Mouse (Mus musculus): ENCODE data around the gene Gpr156.

Gene Gpr156

GRCm38 (mm10) chr16:37898790-37899189 is 17.5 kb upstream of the Gpr156 start:
- TF ChIP-seq CTCF (conservative IDR thresholded peaks at IDR 0.05; ENCODE audit: low read length) (no peak), POU5F1 (IDR thresholded peaks at IDR 0.05; ENCODE audit: borderline replicate concordance, low read length) (no peak), NANOG (IDR thresholded peaks at IDR 0.05; ENCODE audit: borderline replicate concordance, low read length) (no peak)

GRCm38 (mm10) chr16:37899357-37899756 is 16.9 kb upstream of the Gpr156 start:
- TF ChIP-seq POU5F1 (IDR thresholded peaks at IDR 0.05; ENCODE audit: borderline replicate concordance, low read length) (no peak), NANOG (IDR thresholded peaks at IDR 0.05; ENCODE audit: borderline replicate concordance, low read length) (no peak), CTCF (conservative IDR thresholded peaks at IDR 0.05; ENCODE audit: low read length) (no peak)
- H3K4me1 ChIP-seq (replicated peaks; ENCODE audit: low read depth, low read length) = no peaks in the 10 kb centered on the region
- no peaks in the 10 kb centered on the region for H3K9me3 ChIP-seq (ENCODE audit: low read length)
- no peak overlapping the region for H3K4me3 ChIP-seq (replicated peaks; ENCODE audit: low read length)
- no peaks in the 10 kb centered on the region for H3K27me3 ChIP-seq (ENCODE audit: insufficient read depth, low read length)
- no peaks in the 10 kb centered on the region for H3K36me3 ChIP-seq (ENCODE audit: insufficient read depth, low read length)

More at GRCm38 (mm10) chr16:37898790-37899189, 17.5 kb upstream of the Gpr156 start:
- H3K36me3 ChIP-seq (ENCODE audit: insufficient read depth, low read length) = no peaks in the 10 kb centered on the region
- H3K4me3 ChIP-seq (replicated peaks; ENCODE audit: low read length) = no peak overlapping the region
- no peaks in the 10 kb centered on the region for H3K4me1 ChIP-seq (replicated peaks; ENCODE audit: low read depth, low read length)
- no peaks in the 10 kb centered on the region for H3K9me3 ChIP-seq (ENCODE audit: low read length)
- H3K27me3 ChIP-seq (ENCODE audit: insufficient read depth, low read length) = no peaks in the 10 kb centered on the region

GRCm38 (mm10) chr16:37901318-37901717 is 15.0 kb upstream of the Gpr156 start:
- H3K36me3 ChIP-seq (ENCODE audit: insufficient read depth, low read length) = no peaks in the 10 kb centered on the region
- H3K4me3 ChIP-seq (replicated peaks; ENCODE audit: low read length) = no peak overlapping the region
- no peak for TF ChIP-seq CTCF (conservative IDR thresholded peaks at IDR 0.05; ENCODE audit: low read length)
- no peak for TF ChIP-seq NANOG (IDR thresholded peaks at IDR 0.05; ENCODE audit: borderline replicate concordance, low read length)
- TF ChIP-seq POU5F1 (IDR thresholded peaks at IDR 0.05; ENCODE audit: borderline replicate concordance, low read length) = no peak
- no peaks in the 10 kb centered on the region for H3K4me1 ChIP-seq (replicated peaks; ENCODE audit: low read depth, low read length)
- H3K27me3 ChIP-seq (ENCODE audit: insufficient read depth, low read length) = peaks cover under 1% of the 10 kb centered on the region; the same call in 1 of the 2 replicates
- H3K9me3 ChIP-seq (ENCODE audit: low read length) = no peaks in the 10 kb centered on the region

- no peak for TF ChIP-seq CTCF (conservative IDR thresholded peaks at IDR 0.05; ENCODE audit: low read length)
- no peak for TF ChIP-seq NANOG (IDR thresholded peaks at IDR 0.05; ENCODE audit: borderline replicate concordance, low read length)
- TF ChIP-seq POU5F1 (IDR thresholded peaks at IDR 0.05; ENCODE audit: borderline replicate concordance, low read length) = no peak
- Histone ChIP-seq H3K4me1 (replicated peaks; ENCODE audit: low read depth, low read length) (peaks cover 6% of the 10 kb centered on the region; the same call in 1 of the 2 replicates), H3K27me3 (ENCODE audit: insufficient read depth, low read length) (peaks cover 12% of the 10 kb centered on the region), H3K4me3 (replicated peaks; ENCODE audit: low read length) (no peak overlapping the region), H3K36me3 (ENCODE audit: insufficient read depth, low read length) (no peaks in the 10 kb centered on the region), H3K9me3 (ENCODE audit: low read length) (no peaks in the 10 kb centered on the region)
Measured at GRCm38 (mm10) chr16:37906456-37906855, 9.8 kb upstream of the Gpr156 start.

GRCm38 (mm10) chr16:37911086-37911485 is 5.2 kb upstream of the Gpr156 start:
- Histone ChIP-seq H3K9me3 (ENCODE audit: low read length) (no peaks in the 10 kb centered on the region), H3K4me1 (replicated peaks; ENCODE audit: low read depth, low read length) (peaks cover 6% of the 10 kb centered on the region; the same call in 1 of the 2 replicates), H3K27me3 (ENCODE audit: insufficient read depth, low read length) (peaks cover 33% of the 10 kb centered on the region), H3K4me3 (replicated peaks; ENCODE audit: low read length) (no peak overlapping the region), H3K36me3 (ENCODE audit: insufficient read depth, low read length) (no peaks in the 10 kb centered on the region)
- no peak for TF ChIP-seq CTCF (conservative IDR thresholded peaks at IDR 0.05; ENCODE audit: low read length)

- no peaks in the 10 kb centered on the region for H3K36me3 ChIP-seq (ENCODE audit: insufficient read depth, low read length)
- no peaks in the 10 kb centered on the region for H3K9me3 ChIP-seq (ENCODE audit: low read length)
- TF ChIP-seq CTCF (conservative IDR thresholded peaks at IDR 0.05; ENCODE audit: low read length) (no peak), NANOG (IDR thresholded peaks at IDR 0.05; ENCODE audit: borderline replicate concordance, low read length) (no peak), POU5F1 (IDR thresholded peaks at IDR 0.05; ENCODE audit: borderline replicate concordance, low read length) (no peak)
- H3K27me3 ChIP-seq (ENCODE audit: insufficient read depth, low read length) = peaks cover 57% of the 10 kb centered on the region
- H3K4me3 ChIP-seq (replicated peaks; ENCODE audit: low read length) = peak overlapping the region; percentile 78
- H3K4me1 ChIP-seq (replicated peaks; ENCODE audit: low read depth, low read length) = peaks cover 8% of the 10 kb centered on the region; the same call in 1 of the 2 replicates
Measured at GRCm38 (mm10) chr16:37916818-37917201, 514 bp downstream of the Gpr156 start.

- Histone ChIP-seq H3K36me3 (ENCODE audit: insufficient read depth, low read length) (no peaks in the 10 kb centered on the region), H3K4me3 (replicated peaks; ENCODE audit: low read length) (no peak overlapping the region), H3K9me3 (ENCODE audit: low read length) (no peaks in the 10 kb centered on the region), H3K4me1 (replicated peaks; ENCODE audit: low read depth, low read length) (peaks cover 8% of the 10 kb centered on the region; the same call in 1 of the 2 replicates), H3K27me3 (ENCODE audit: insufficient read depth, low read length) (peaks cover 57% of the 10 kb centered on the region)
- TF ChIP-seq CTCF (conservative IDR thresholded peaks at IDR 0.05; ENCODE audit: low read length) (peak; percentile 88), NANOG (IDR thresholded peaks at IDR 0.05; ENCODE audit: borderline replicate concordance, low read length) (no peak)
Measured at GRCm38 (mm10) chr16:37919000-37919399, 2.7 kb downstream of the Gpr156 start.

- no peaks in the 10 kb centered on the region for H3K9me3 ChIP-seq (ENCODE audit: low read length)
- H3K4me1 ChIP-seq (replicated peaks; ENCODE audit: low read depth, low read length) = peaks cover 8% of the 10 kb centered on the region; the same call in 1 of the 2 replicates
- TF ChIP-seq POU5F1 (IDR thresholded peaks at IDR 0.05; ENCODE audit: borderline replicate concordance, low read length) = no peak
- TF ChIP-seq NANOG (IDR thresholded peaks at IDR 0.05; ENCODE audit: borderline replicate concordance, low read length) = no peak
- H3K4me3 ChIP-seq (replicated peaks; ENCODE audit: low read length) = no peak overlapping the region
- peaks cover 38% of the 10 kb centered on the region for H3K27me3 ChIP-seq (ENCODE audit: insufficient read depth, low read length)
- H3K36me3 ChIP-seq (ENCODE audit: insufficient read depth, low read length) = no peaks in the 10 kb centered on the region
Measured at GRCm38 (mm10) chr16:37920842-37921409, 4.6 kb downstream of the Gpr156 start.

- H3K36me3 ChIP-seq (ENCODE audit: insufficient read depth, low read length) = no peaks in the 10 kb centered on the region
- no peaks in the 10 kb centered on the region for H3K27me3 ChIP-seq (ENCODE audit: insufficient read depth, low read length)
- TF ChIP-seq CTCF (conservative IDR thresholded peaks at IDR 0.05; ENCODE audit: low read length) (no peak), POU5F1 (IDR thresholded peaks at IDR 0.05; ENCODE audit: borderline replicate concordance, low read length) (no peak), NANOG (IDR thresholded peaks at IDR 0.05; ENCODE audit: borderline replicate concordance, low read length) (no peak)
- H3K9me3 ChIP-seq (ENCODE audit: low read length) = no peaks in the 10 kb centered on the region
- peaks cover 7% of the 10 kb centered on the region for H3K4me1 ChIP-seq (replicated peaks; ENCODE audit: low read depth, low read length)
- H3K4me3 ChIP-seq (replicated peaks; ENCODE audit: low read length) = no peak overlapping the region
Measured at GRCm38 (mm10) chr16:37926087-37926486, 9.8 kb downstream of the Gpr156 start.

Data from E14TG2a.4 (cell line).